16 mouse cellular contexts compared by ENCODE assay signal in the genomic region with DNA sequence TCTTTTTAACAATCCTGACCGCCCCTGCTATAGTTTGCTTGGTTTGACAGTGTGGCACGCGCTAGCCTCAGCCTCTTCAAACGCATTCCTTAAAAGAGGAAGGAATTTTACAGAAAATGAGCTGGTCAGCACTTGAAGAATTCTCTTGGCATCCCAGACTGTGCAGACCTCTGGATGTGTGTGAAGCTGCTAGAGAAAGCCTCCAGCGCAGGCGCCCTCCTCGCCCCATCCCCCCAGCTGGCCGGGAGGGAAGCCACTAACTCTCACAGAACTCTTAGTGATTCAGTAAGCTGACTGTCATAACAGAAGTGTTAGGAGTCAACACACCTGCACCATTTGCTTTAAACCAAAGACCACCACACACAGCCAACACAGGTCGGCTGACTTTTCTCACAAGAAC. TPM values are rescaled to one million over a fixed set of nuclear protein-coding genes. Genes with fewer than 3 reads are reported as not detected.
DNase-seq lines count a peak whose midpoint lies in the region; ATAC-seq and TF ChIP-seq lines count a peak whose summit lies in the region.
"Had no signal": no experiment of that assay in that cellular context is flagged by ENCODE, and none has a peak within 500 bp of the region (broad histone marks: within the 10 kb centered on the region; RNA-seq: fewer than 3 reads in every experiment).

No protein-coding gene starts in this region.

- ATAC-seq in heart, embryonic 15.5 days (replicated peaks; ENCODE audit: insufficient number of reproducible peaks, insufficient read depth, low FRiP score, low read depth) = no peak
- no peak for ATAC-seq in hindbrain, embryonic 11.5 days (ENCODE audit: low FRiP score)
- ATAC-seq: midbrain, embryonic 16.5 days had no signal

- no peak overlapping the region for H3K9ac ChIP-seq in heart, embryonic 15.5 days
- H3K9ac ChIP-seq in hindbrain, embryonic 11.5 days (ENCODE audit: low read depth, low read length) = no peak overlapping the region
- H3K9ac ChIP-seq: liver, embryonic 13.5 days had no signal

- no peaks in the 10 kb centered on the region for H3K27me3 ChIP-seq in heart, embryonic 15.5 days
- H3K27me3 ChIP-seq in hindbrain, embryonic 11.5 days (ENCODE audit: control insufficient read depth, insufficient read depth, low read length) = no peaks in the 10 kb centered on the region

- intact Hi-C loops in gastrocnemius, adult 2 months (cut with DNase I) = no loop called here

- no peak for TF ChIP-seq CTCF in gastrocnemius, adult 2 months (IDR thresholded peaks at IDR 0.05)

- DNase-seq in gastrocnemius, adult 2 months = peak; percentile 51
- DNase-seq in gastrocnemius, postnatal 4 days (ENCODE audit: low spot score in 2 of 2) = no peak
- peak; percentile 71 for DNase-seq in lung, postnatal 10 days
- no peak for DNase-seq in lung, postnatal 14 days
- peak; percentile 35 to 47 for DNase-seq in thymus, postnatal 36 days
- no peak for DNase-seq in hindbrain, embryonic 11.5 days (ENCODE audit: low spot score)
- no peak for DNase-seq in layer of hippocampus, postnatal 36 days
- DNase-seq: adrenal gland, postnatal 14 days; cerebellum, adult 9-10 months; kidney, adult 9 months; liver, embryonic 13.5 days; right cerebral cortex, postnatal 25 days had no signal

- 49% methylated on average over 9 of the region's 9 CpGs for WGBS in heart, embryonic 15.5 days
- WGBS in hindbrain, embryonic 11.5 days = 60% methylated on average over 9 of the region's 9 CpGs

- peaks cover 76% of the 10 kb centered on the region for H3K4me1 ChIP-seq in heart, embryonic 15.5 days (replicated peaks)
- no peaks in the 10 kb centered on the region for H3K4me1 ChIP-seq in hindbrain, embryonic 11.5 days (replicated peaks; ENCODE audit: control insufficient read depth, insufficient read depth, low read length)

- no peak overlapping the region for H3K4me3 ChIP-seq in gastrocnemius, adult 2 months
- H3K4me3 ChIP-seq in heart, embryonic 15.5 days = no peak overlapping the region
- no peak overlapping the region for H3K4me3 ChIP-seq in hindbrain, embryonic 11.5 days (ENCODE audit: low read depth, low read length)
- H3K4me3 ChIP-seq: erythroblast, embryonic 14.5 days; left cerebral cortex, adult 2 months; liver, embryonic 13.5 days had no signal

- no peaks in the 10 kb centered on the region for H3K36me3 ChIP-seq in heart, embryonic 15.5 days
- no peaks in the 10 kb centered on the region for H3K36me3 ChIP-seq in hindbrain, embryonic 11.5 days (ENCODE audit: control insufficient read depth, insufficient read depth, low read length)
- H3K36me3 ChIP-seq: liver, embryonic 13.5 days had no signal

- H3K9me3 ChIP-seq in heart, embryonic 15.5 days (replicated peaks) = no peaks in the 10 kb centered on the region
- no peaks in the 10 kb centered on the region for H3K9me3 ChIP-seq in hindbrain, embryonic 11.5 days (ENCODE audit: control insufficient read depth, low read length)
- H3K9me3 ChIP-seq: liver, embryonic 13.5 days had no signal

- H3K27ac ChIP-seq in gastrocnemius, adult 2 months = peak overlapping the region; percentile 63
- H3K27ac ChIP-seq in heart, embryonic 15.5 days = 0 out of 2 replicates have a peak overlapping the region, but pooled peaks have one; percentile 6
- H3K27ac ChIP-seq in hindbrain, embryonic 11.5 days (ENCODE audit: low read depth, low read length) = no peak overlapping the region
- H3K27ac ChIP-seq: left cerebral cortex, adult 2 months; liver, embryonic 13.5 days had no signal

- H3K4me2 ChIP-seq in heart, embryonic 15.5 days = no peak overlapping the region
- H3K4me2 ChIP-seq in hindbrain, embryonic 11.5 days (replicated peaks; ENCODE audit: low read depth, low read length) = no peak overlapping the region
- H3K4me2 ChIP-seq: liver, embryonic 13.5 days had no signal

RNA-seq across cellular contexts. Expression of a gene that starts 23.3 kb away (rescaled TPM):
- 1 to 10 TPM; 7.1 to 9.1 TPM for total RNA-seq in gastrocnemius, adult 2 months (2021)
- 10 to 100 TPM; 23.5 to 24.7 TPM for total RNA-seq in gastrocnemius, postnatal 4 days (2021)
- 9.7 and 10.5 TPM in 2 replicates for polyA plus RNA-seq in heart, embryonic 15.5 days (2015; fragmentation: Nextera tagmentation; extraction: Ambion mirVana)
- polyA plus RNA-seq in hindbrain, embryonic 11.5 days (2014; fragmentation: Nextera tagmentation; extraction: Ambion mirVana) = 0.25 and 0.82 TPM in 2 replicates
- 10 to 100 TPM; 19.9 to 20.1 TPM for total RNA-seq in layer of hippocampus, postnatal 36 days (2021)
- polyA plus RNA-seq: erythroblast, embryonic 14.5 days had no signal

Comparison
In these comparisons a context has a peak if more than half of its experiments do, and no peak if none do; other contexts are left out.
1. DNase-seq: peak in gastrocnemius, adult 2 months (single experiment), lung, postnatal 10 days (single experiment) and thymus, postnatal 36 days (2 of 2); none in gastrocnemius, postnatal 4 days (0 of 2), lung, postnatal 14 days (single experiment), hindbrain, embryonic 11.5 days (single experiment) and layer of hippocampus, postnatal 36 days (0 of 2).